Mouse (Mus musculus): ENCODE measurements around the gene Arhgef18.

Arhgef18 gene

GRCm38 (mm10) chr8:3394600-3394999 lies 1.8 kb downstream of the Arhgef18 start:
- in situ Hi-C loops (cut with MboI; ENCODE audit: low sequenced_read_pairs): no loop called here

- in situ Hi-C loops (cut with MboI; ENCODE audit: low sequenced_read_pairs): no loop called here
These were observed 2.4 kb downstream of the Arhgef18 start for GRCm38 (mm10) chr8:3395246-3395645.

- in situ Hi-C loops (cut with MboI; ENCODE audit: low sequenced_read_pairs): no loop called here
These were observed 4.8 kb downstream of the Arhgef18 start for GRCm38 (mm10) chr8:3397597-3397996.

- in situ Hi-C loops (cut with MboI; ENCODE audit: low sequenced_read_pairs): no loop called here
These were observed 7.7 kb downstream of the Arhgef18 start for GRCm38 (mm10) chr8:3400509-3400908.

GRCm38 (mm10) chr8:3407417-3407816 lies 14.6 kb downstream of the Arhgef18 start:
- in situ Hi-C loops (cut with MboI; ENCODE audit: low sequenced_read_pairs): no loop called here

- in situ Hi-C loops (cut with MboI; ENCODE audit: low sequenced_read_pairs): no loop called here
These were observed 18.3 kb downstream of the Arhgef18 start for GRCm38 (mm10) chr8:3411085-3411484.

- in situ Hi-C loops (cut with MboI; ENCODE audit: low sequenced_read_pairs): no loop called here
These were observed 19.1 kb downstream of the Arhgef18 start for GRCm38 (mm10) chr8:3411901-3412301.

- in situ Hi-C loops (cut with MboI; ENCODE audit: low sequenced_read_pairs): no loop called here
These were observed 20.0 kb downstream of the Arhgef18 start for GRCm38 (mm10) chr8:3412816-3413215.

- in situ Hi-C loops (cut with MboI; ENCODE audit: low sequenced_read_pairs): no loop called here
These were observed 21.9 kb downstream of the Arhgef18 start for GRCm38 (mm10) chr8:3414639-3415190.

- in situ Hi-C loops (cut with MboI; ENCODE audit: low sequenced_read_pairs): no loop called here
These were observed 22.5 kb downstream of the Arhgef18 start for GRCm38 (mm10) chr8:3415259-3415658.

GRCm38 (mm10) chr8:3415661-3416060 lies 22.9 kb downstream of the Arhgef18 start:
- in situ Hi-C loops (cut with MboI; ENCODE audit: low sequenced_read_pairs): no loop called here

GRCm38 (mm10) chr8:3416846-3417245 lies 24.0 kb downstream of the Arhgef18 start:
- in situ Hi-C loops (cut with MboI; ENCODE audit: low sequenced_read_pairs): no loop called here

GRCm38 (mm10) chr8:3417455-3417854 lies 24.6 kb downstream of the Arhgef18 start:
- in situ Hi-C loops (cut with MboI; ENCODE audit: low sequenced_read_pairs): no loop called here

GRCm38 (mm10) chr8:3418101-3418500 lies 25.3 kb downstream of the Arhgef18 start:
- in situ Hi-C loops (cut with MboI; ENCODE audit: low sequenced_read_pairs): no loop called here

- in situ Hi-C loops (cut with MboI; ENCODE audit: low sequenced_read_pairs): no loop called here
These were observed 27.4 kb downstream of the Arhgef18 start for GRCm38 (mm10) chr8:3420105-3420706.

GRCm38 (mm10) chr8:3421507-3421906 lies 28.7 kb downstream of the Arhgef18 start:
- in situ Hi-C loops (cut with MboI; ENCODE audit: low sequenced_read_pairs): no loop called here

- in situ Hi-C loops (cut with MboI; ENCODE audit: low sequenced_read_pairs): no loop called here
These were observed 32.4 kb downstream of the Arhgef18 start for GRCm38 (mm10) chr8:3425217-3425616.

- in situ Hi-C loops (cut with MboI; ENCODE audit: low sequenced_read_pairs): no loop called here
These were observed 33.4 kb downstream of the Arhgef18 start for GRCm38 (mm10) chr8:3426211-3426610.

GRCm38 (mm10) chr8:3428426-3428825 lies 35.6 kb downstream of the Arhgef18 start:
- in situ Hi-C loops (cut with MboI; ENCODE audit: low sequenced_read_pairs): no loop called here

- in situ Hi-C loops (cut with MboI; ENCODE audit: low sequenced_read_pairs): no loop called here
These were observed 37.2 kb downstream of the Arhgef18 start for GRCm38 (mm10) chr8:3429966-3430365.

GRCm38 (mm10) chr8:3431113-3431512 lies 38.3 kb downstream of the Arhgef18 start:
- in situ Hi-C loops (cut with MboI; ENCODE audit: low sequenced_read_pairs): no loop called here

GRCm38 (mm10) chr8:3436492-3436891 lies 43.7 kb downstream of the Arhgef18 start:
- in situ Hi-C loops (cut with MboI; ENCODE audit: low sequenced_read_pairs): no loop called here

- in situ Hi-C loops (cut with MboI; ENCODE audit: low sequenced_read_pairs): no loop called here
These were observed 46.7 kb downstream of the Arhgef18 start for GRCm38 (mm10) chr8:3439510-3439909.
